Mouse (Mus musculus) heart, adult 2 months (tissue): ENCODE results near the gene Eps8.

Source experiments
- CTCF ChIP-seq: fragments of 200-600 bp; IDR thresholded peaks from 2 replicates; pipeline ENCODE4 v1.8.1; 2022; ENCODE audit warnings: antibody characterized with exemption, mild to moderate bottlenecking, moderate library complexity
- POLR2A ChIP-seq: fragments of 200-500 bp; IDR thresholded peaks from 2 replicates; pipeline ENCODE4 v1.6.1; 2011; ENCODE audit warnings: mild to moderate bottlenecking, low read depth, low read length, control low read depth; ENCODE audit not compliant: insufficient read depth

- TF ChIP-seq CTCF (no peak), POLR2A (no peak)
Measured at GRCm38 (mm10) chr6:137514872-137515271, 139.8 kb downstream of the Eps8 start.
